Mouse (Mus musculus) thymus, adult 2 months (tissue): ENCODE results near the gene Asgr2.

Source experiments
- CTCF ChIP-seq: fragments of 200-500 bp; IDR thresholded peaks from 2 replicates; pipeline ENCODE4 v1.5.1; 2012; ENCODE audit warnings: mild to moderate bottlenecking, control low read depth, low read length, moderate library complexity, borderline replicate concordance; ENCODE audit not compliant: control insufficient read depth, poor library complexity, insufficient read depth; ENCODE audit errors: extremely low read depth
- POLR2A ChIP-seq: fragments of 200-500 bp; IDR thresholded peaks from 2 replicates; pipeline ENCODE4 v1.6.1; 2012; ENCODE audit warnings: mild to moderate bottlenecking, low read length, control low read depth, moderate library complexity; ENCODE audit not compliant: control insufficient read depth, poor library complexity, insufficient read depth; ENCODE audit errors: extremely low read depth

GRCm38 (mm10) chr11:70077441-70077840 is 15.0 kb upstream of the Asgr2 start:
- no peak for TF ChIP-seq CTCF
- no peak for TF ChIP-seq POLR2A
